Mouse (Mus musculus) forebrain, embryonic 12.5 days (tissue): ENCODE data around the gene Neurod2. TPM values are rescaled to one million over a fixed set of nuclear protein-coding genes. Genes with fewer than 3 reads are reported as not detected.

Experiments used
- ATAC-seq: fragments of 200-750 bp; cut with Nextera tagmentation; 2 replicates; pipeline ENCODE4 v1.8.0; 2017; ENCODE audit warnings: moderate TSS enrichment; ENCODE audit not compliant: low FRiP score
- H3K27ac ChIP-seq: fragments of 300-500 bp; sonication (generic); 2 replicates; pipeline ENCODE4 v1.5.1; 2016; ENCODE audit warnings: mild to moderate bottlenecking
- H3K27me3 ChIP-seq: fragments of 300-500 bp; sonication (generic); 2 replicates; pipeline ENCODE4 v1.6.1; 2016; ENCODE audit warnings: mild to moderate bottlenecking
- H3K36me3 ChIP-seq: fragments of 300-500 bp; sonication (generic); replicated peaks from 2 replicates; pipeline ENCODE4 v1.6.1; 2016; ENCODE audit warnings: mild to moderate bottlenecking
- H3K4me1 ChIP-seq: fragments of 300-500 bp; sonication (generic); 2 replicates; pipeline ENCODE4 v1.6.1; 2016
- H3K4me2 ChIP-seq: fragments of 300-500 bp; sonication (generic); 2 replicates; pipeline ENCODE4 v1.6.1; 2016; ENCODE audit warnings: mild to moderate bottlenecking, moderate library complexity
- H3K4me3 ChIP-seq: fragments of 300-500 bp; sonication (generic); replicated peaks from 2 replicates; pipeline ENCODE4 v1.5.1; 2016; ENCODE audit warnings: mild to moderate bottlenecking
- H3K9ac ChIP-seq: fragments of 300-500 bp; sonication (generic); 2 replicates; pipeline ENCODE4 v1.6.1; 2016; ENCODE audit warnings: mild to moderate bottlenecking
- H3K9me3 ChIP-seq: fragments of 300-500 bp; sonication (generic); 2 replicates; pipeline ENCODE4 v1.6.1; 2016
- WGBS: fragments of 180-500 bp; shearing (Covaris S2); methylation state at CpG from one replicate; pipeline ENCODE4 v1.1.7; 2016; 5-methylcytosine and 5-hydroxymethylcytosine counted together
- polyA plus RNA-seq: library from polyadenylated mRNA; unstranded; fragments of >200 nt; fragmentation: Nextera tagmentation; extraction: Ambion mirVana; gene quantifications from 2 replicates; pipeline ENCODE4 v1.2.1, GENCODE M21; 2016

Neurod2 gene
- polyA plus RNA-seq, 1 experiment from 2014 or later = 20.5 TPM

DNA sequence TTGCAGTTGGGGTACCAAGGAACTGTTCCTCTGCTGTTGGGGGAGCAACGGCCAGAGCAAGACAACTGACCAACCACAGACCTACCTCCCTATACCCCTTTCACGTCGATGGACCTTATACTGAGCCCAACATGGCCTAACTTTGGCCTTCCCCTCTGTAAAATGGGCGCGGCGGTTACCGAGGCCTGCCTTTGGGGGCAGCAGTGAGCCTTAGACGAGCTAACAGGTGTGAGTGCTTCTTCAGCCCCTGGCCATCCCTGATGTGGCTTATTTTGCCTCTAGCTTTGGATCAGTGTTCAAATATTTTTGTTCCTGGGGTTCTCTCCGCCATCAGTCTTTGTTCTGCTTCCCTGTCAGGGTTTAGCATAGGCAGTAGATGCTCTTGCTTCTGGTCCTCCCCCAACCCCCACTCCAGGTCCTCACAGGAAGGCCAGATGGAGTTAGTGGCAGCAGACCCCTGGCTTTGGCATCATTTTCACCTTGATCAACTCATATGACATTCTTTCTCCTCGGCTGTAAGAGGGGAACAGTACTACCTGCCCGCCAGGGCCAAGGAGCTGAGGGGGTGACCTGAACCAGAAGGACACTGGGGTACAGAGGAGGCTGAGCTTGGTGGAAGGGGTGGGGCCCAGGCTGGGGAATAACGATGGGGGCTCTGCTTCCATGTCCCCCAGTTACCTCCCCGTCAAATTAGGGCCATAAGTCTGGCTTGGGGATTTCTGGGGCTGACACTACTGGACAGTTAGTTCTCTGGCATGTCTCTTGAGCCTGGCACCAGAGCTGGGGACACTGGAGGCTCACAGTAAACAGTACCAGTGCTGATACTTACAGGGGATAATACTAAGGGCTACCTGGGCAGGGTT lies 7.0 kb upstream of the Neurod2 start:
- no peaks in the 10 kb centered on the region for H3K9me3 ChIP-seq
- WGBS = 18% methylated on average over 13 of the region's 13 CpGs
- no peak overlapping the region for H3K9ac ChIP-seq
- H3K4me2 ChIP-seq = no peak overlapping the region
- peaks cover 46% of the 10 kb centered on the region for H3K4me1 ChIP-seq
- no peak overlapping the region for H3K27ac ChIP-seq
- H3K36me3 ChIP-seq = no peaks in the 10 kb centered on the region
- ATAC-seq = no peak
- H3K4me3 ChIP-seq = no peak overlapping the region
- H3K27me3 ChIP-seq = peaks cover 99% of the 10 kb centered on the region

DNA sequence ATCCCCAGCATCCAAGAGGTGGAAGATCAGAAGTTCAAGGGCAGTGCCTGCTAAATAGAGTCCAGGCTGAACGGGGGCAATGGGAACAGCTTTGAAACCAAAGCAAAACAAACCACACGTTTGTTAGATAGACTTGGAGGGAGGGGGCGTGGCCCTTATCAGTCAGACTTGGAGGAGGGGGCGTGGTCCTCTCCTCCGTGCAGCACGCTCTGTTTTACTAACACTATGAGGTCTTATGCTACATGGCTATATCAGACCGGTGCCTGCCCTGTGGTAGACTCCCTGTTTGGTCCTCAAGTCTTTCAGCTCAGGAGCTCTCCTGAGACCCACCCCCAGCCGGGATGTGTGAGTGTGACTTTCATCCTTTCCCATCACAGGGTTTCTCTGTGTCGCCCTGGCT lies 5.8 kb upstream of the Neurod2 start:
- no peak overlapping the region for H3K9ac ChIP-seq
- no peak for ATAC-seq
- H3K4me1 ChIP-seq = peaks cover 45% of the 10 kb centered on the region
- 3% methylated on average over 9 of the region's 9 CpGs for WGBS
- no peaks in the 10 kb centered on the region for H3K36me3 ChIP-seq
- H3K4me3 ChIP-seq = no peak overlapping the region
- H3K4me2 ChIP-seq = no peak overlapping the region
- peaks cover 100% of the 10 kb centered on the region for H3K27me3 ChIP-seq
- H3K9me3 ChIP-seq = no peaks in the 10 kb centered on the region
- H3K27ac ChIP-seq = no peak overlapping the region

DNA sequence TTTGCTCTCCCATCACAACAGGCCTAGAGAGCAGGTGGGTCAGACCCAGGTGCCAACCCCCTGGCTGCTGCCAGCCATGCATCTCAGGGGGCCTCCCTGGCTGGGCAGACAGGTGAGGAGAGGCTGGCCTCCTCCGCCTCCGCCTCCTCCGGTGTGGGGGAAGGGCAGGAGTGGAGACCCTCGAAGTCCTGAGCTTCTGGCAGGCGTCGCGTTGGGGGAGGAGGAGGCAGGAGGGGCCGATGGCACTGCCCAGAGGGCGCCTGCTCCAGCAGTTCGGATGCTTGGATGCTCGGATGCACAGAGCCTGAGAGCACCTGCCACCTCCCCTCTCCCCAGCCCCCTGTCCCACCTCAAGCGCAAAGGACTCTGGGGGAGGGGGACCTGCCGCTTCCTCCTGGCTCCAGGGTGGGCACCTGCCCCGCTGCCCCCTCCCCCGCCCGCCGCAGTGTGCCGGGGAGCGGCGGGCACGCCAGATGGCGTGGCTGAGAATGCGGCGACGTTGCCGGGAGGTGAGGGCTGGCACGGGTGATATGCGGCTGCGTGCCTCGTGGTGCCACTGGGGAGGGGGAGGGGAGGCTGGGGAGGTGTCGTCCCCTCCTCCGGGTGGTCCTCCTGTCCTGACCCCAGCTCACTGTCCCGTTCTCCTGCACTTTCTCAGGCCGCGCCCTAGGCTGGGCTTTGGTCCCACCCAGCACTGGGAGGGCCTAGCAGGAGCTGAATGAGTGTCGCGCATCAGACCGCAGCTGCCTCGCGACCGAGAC lies 4.7 kb upstream of the Neurod2 start:
- ATAC-seq = peak; percentile 40
- Histone ChIP-seq H3K9ac (0 out of 2 replicates have a peak overlapping the region, but pooled peaks have one; percentile 27), H3K36me3 (no peaks in the 10 kb centered on the region), H3K27ac (peak overlapping the region; percentile 64), H3K4me1 (peaks cover 40% of the 10 kb centered on the region), H3K4me2 (peak overlapping the region; percentile 53), H3K4me3 (peak overlapping the region; percentile 16), H3K9me3 (no peaks in the 10 kb centered on the region), H3K27me3 (peaks cover 100% of the 10 kb centered on the region)
- 3% methylated on average over 40 of the region's 41 CpGs for WGBS

DNA sequence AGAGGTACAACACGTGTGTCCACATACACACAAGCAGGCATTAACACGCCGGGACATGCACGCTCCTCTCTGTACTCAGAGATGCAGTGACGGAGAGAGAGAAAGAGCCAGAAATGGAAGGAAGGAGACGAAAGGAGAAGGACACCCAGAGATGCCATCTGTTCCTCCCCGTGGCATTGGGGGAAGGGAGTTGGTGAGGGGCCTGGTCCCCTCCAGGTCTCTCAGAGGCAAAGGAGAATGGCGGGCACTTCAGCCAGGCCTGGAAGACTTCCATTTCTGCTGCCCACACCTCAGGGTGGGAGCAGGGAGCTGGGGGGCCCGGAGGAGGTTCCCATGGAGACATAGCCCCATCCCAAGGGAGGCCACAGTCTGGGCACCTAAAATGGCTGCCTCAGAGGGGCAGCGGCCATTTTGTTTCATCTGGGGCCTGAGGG lies 3.8 kb upstream of the Neurod2 start:
- 79% methylated on average over 10 of the region's 10 CpGs for WGBS
- Histone ChIP-seq H3K4me1 (peaks cover 39% of the 10 kb centered on the region), H3K36me3 (no peaks in the 10 kb centered on the region), H3K4me2 (no peak overlapping the region), H3K9ac (peak overlapping the region; percentile 12; the same call in 1 of the 2 replicates), H3K9me3 (no peaks in the 10 kb centered on the region), H3K4me3 (no peak overlapping the region), H3K27me3 (peaks cover 100% of the 10 kb centered on the region), H3K27ac (peak overlapping the region; percentile 64; the same call in 1 of the 2 replicates)
- no peak for ATAC-seq

DNA sequence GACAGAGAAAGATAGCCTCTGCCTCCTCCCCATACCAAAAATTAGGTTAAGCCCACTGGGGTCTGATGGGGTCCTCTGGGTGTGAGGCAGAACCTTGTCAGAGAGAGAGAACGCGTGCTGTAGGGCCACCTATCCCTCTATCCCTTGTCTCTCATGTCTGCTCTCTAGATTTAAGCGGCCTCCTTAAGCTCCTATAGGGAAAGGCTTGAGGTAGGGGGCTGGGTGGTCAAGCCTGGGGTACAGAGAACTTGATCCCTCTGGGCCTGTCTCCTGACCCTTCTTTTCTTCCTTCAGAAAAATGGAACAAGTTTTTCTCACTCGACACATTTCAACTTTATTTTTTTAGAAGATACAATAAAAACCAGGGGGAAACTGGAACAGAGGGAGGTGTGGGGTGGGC lies 3.4 kb upstream of the Neurod2 start:
- Histone ChIP-seq H3K9me3 (no peaks in the 10 kb centered on the region), H3K9ac (0 out of 2 replicates have a peak overlapping the region, but pooled peaks have one; percentile 12), H3K36me3 (no peaks in the 10 kb centered on the region), H3K27ac (peak overlapping the region; percentile 64; the same call in 1 of the 2 replicates), H3K4me3 (no peak overlapping the region), H3K4me1 (peaks cover 39% of the 10 kb centered on the region), H3K27me3 (peaks cover 100% of the 10 kb centered on the region), H3K4me2 (no peak overlapping the region)
- no peak for ATAC-seq
- WGBS = 77% methylated on average over 4 of the region's 4 CpGs

DNA sequence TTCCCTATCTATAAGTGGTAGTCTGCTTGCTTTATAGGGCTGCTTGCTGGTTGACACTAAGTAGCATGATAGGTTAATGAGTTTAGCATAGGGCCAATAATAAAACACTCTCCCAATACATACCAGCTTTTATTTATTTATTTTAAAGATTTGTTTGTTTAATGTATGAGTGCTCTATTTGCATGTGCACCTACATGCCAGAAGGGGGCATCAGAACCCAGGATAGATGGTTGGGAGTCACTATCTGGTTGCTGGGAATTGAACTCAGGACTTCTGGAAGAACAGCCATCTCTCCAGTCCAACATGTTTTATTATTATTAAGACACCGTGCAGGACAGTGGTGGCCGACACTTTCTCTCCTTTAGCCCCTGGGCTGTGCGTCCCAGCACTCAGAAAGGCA lies 2.7 kb upstream of the Neurod2 start:
- peaks cover 46% of the 10 kb centered on the region for H3K4me1 ChIP-seq
- H3K27ac ChIP-seq = no peak overlapping the region
- no peak for ATAC-seq
- H3K9me3 ChIP-seq = no peaks in the 10 kb centered on the region
- no peak overlapping the region for H3K9ac ChIP-seq
- H3K27me3 ChIP-seq = peaks cover 100% of the 10 kb centered on the region
- no peaks in the 10 kb centered on the region for H3K36me3 ChIP-seq
- H3K4me3 ChIP-seq = no peak overlapping the region
- H3K4me2 ChIP-seq = no peak overlapping the region
- WGBS = 82% methylated on average over 3 of the region's 3 CpGs

DNA sequence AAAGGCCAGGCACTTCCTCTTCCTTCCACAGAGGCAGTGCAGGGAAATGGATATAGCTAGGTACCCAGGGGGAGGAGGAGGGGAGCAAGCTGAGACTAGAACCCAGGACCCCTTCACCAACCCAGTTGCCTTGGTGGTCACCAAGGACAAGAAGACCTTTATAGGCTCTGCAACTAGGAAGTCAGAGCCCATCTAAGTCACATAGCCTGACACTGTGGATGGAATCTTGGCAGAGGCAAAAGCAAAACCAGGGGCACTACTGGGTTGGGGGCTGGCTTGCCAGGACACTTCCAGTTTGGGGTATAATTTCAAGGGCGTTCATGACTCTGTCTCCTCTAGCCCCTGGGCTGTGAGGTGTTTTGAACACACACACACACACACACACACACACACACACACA lies 2.0 kb upstream of the Neurod2 start:
- no peak overlapping the region for H3K4me3 ChIP-seq
- H3K4me2 ChIP-seq = no peak overlapping the region
- H3K4me1 ChIP-seq = peaks cover 51% of the 10 kb centered on the region
- H3K27ac ChIP-seq = no peak overlapping the region
- H3K36me3 ChIP-seq = no peaks in the 10 kb centered on the region
- peaks cover 100% of the 10 kb centered on the region for H3K27me3 ChIP-seq
- H3K9ac ChIP-seq = no peak overlapping the region
- ATAC-seq = no peak
- no peaks in the 10 kb centered on the region for H3K9me3 ChIP-seq
- 75% methylated on average over 1 of the region's 1 CpGs for WGBS

DNA sequence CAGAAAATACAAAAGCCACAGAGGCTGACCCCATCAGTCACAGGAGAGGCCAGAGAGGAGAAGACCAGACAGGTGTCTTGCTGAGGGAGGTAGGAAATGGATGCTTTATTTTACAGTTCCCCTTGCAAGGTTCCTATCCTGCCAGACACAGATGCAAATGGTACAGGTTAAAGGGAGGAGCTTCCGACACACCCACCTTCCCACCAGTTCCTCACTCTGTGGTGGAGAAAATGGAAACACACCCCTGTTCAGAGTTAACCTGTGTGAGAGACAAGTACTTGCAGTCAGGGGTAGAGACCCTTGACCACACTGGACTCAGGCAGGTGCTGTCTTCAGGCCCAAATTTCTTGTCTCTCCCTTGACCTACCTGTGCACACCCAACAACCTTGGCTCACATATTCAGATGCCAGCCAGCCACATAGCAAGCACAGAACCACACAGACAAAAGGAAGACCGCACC lies 1.3 kb upstream of the Neurod2 start:
- ATAC-seq = no peak
- H3K27me3 ChIP-seq = peaks cover 98% of the 10 kb centered on the region
- H3K4me2 ChIP-seq = no peak overlapping the region
- peak overlapping the region; percentile 76; the same call in 1 of the 2 replicates for H3K27ac ChIP-seq
- H3K4me1 ChIP-seq = peaks cover 51% of the 10 kb centered on the region
- H3K4me3 ChIP-seq = no peak overlapping the region
- H3K9me3 ChIP-seq = no peaks in the 10 kb centered on the region
- no peaks in the 10 kb centered on the region for H3K36me3 ChIP-seq
- H3K9ac ChIP-seq = no peak overlapping the region
- 53% methylated on average over 2 of the region's 2 CpGs for WGBS

DNA sequence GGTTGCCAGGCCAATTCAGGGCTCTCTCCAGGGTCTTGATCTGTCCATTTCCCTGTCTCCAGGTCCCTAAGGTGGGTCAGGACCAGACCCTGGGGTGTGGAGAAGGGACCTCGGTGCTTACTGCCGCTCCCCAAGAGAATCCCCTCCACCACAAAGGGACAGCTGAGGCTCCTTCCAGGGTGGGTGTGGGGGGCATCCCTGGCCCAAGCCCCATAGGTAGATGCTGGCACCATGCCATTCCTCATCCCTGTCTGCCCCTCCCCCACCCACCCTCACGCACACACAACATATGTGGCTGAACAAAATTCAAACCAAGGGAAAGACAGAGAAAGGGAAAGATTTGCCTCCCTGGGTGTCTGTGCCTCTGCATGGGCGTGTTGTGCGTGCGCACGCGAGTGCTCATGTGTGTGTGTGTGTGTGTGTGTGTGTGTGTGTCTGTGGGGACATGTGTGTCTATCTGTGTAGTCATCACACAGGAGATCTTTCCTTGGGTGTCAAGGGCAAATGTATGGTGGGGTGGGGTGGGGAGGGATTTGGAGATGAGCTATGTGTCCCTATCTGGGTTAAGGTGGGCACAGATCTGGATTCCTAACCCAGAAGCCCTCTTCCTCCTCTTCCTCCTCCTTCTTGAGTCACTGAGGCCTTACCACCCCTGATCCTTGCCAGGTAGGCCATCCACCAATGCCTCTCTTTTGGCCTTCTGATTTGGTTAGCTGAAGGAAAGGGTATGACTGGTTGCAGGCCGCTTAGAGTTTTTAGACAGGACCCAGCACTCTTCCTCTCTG lies 704 bp upstream of the Neurod2 start:
- H3K4me1 ChIP-seq = peaks cover 51% of the 10 kb centered on the region
- H3K4me3 ChIP-seq = no peak overlapping the region
- H3K4me2 ChIP-seq = peak overlapping the region; percentile 31
- H3K36me3 ChIP-seq = no peaks in the 10 kb centered on the region
- 26% methylated on average over 9 of the region's 9 CpGs for WGBS
- H3K9me3 ChIP-seq = no peaks in the 10 kb centered on the region
- H3K27me3 ChIP-seq = peaks cover 98% of the 10 kb centered on the region
- peak overlapping the region; percentile 76 for H3K27ac ChIP-seq
- ATAC-seq = no peak
- no peak overlapping the region for H3K9ac ChIP-seq

DNA sequence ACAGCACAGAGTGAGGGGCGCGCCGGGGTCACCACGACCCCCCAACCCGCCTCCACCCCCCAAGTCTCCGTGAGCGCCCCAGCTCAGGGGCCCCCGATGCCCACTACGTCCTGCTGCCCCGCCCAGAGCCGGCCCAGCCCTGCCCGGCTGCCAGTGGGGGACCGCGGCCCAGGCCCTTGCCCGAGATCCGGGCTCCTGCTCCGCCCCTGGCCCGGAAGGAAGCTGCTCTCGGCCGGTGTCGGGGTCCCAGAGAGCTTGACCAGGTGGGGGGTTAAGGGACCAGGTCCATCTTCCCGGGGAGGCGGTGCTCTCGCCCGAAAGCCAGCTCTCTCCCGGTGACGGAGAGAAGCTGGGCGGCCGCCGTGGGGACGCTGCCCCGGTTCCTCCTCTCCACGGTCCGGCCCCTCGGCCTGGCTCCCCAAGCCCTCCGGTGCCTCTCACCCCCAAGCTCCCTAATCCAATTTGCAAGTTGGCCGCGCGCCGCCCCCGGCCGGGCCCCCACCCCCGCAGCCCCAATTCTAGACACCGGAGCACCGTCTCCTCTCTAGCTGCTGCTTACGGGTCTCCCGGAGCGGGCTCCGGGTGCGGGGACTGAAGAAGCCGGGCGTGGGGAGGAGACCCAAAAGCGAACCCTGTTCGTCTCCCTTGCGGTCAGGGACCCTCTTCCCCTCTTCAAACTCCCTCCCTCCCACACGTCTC lies 928 bp downstream of the Neurod2 start:
- WGBS = under 1% methylated on average over 56 of the region's 56 CpGs
- Histone ChIP-seq H3K27me3 (peaks cover 98% of the 10 kb centered on the region), H3K27ac (peak overlapping the region; percentile 77), H3K4me2 (peak overlapping the region; percentile 44), H3K9me3 (no peaks in the 10 kb centered on the region), H3K36me3 (no peaks in the 10 kb centered on the region), H3K9ac (peak overlapping the region; percentile 55), H3K4me1 (peaks cover 35% of the 10 kb centered on the region), H3K4me3 (peak overlapping the region; percentile 43)
- no peak for ATAC-seq

DNA sequence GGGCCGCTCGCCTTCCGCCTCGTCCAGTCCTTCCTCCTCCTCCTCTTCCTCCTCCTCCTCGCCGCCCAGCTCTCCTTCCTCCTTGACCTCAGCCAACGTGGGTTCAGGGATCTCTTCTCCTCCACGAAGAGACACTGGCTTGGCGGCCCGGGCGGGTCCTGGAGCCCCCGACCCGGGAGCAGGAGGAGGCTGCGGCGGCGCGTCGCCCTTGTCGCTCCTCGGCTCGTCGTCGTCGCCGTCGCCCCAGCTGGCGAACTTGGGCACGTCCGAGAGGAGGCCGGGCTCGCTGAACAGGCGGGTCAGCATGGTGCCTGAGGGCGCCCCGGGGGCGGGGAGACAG lies 1.4 kb downstream of the Neurod2 start:
- H3K4me3 ChIP-seq = peak overlapping the region; percentile 43
- H3K27me3 ChIP-seq = peaks cover 98% of the 10 kb centered on the region
- H3K36me3 ChIP-seq = no peaks in the 10 kb centered on the region
- peak overlapping the region; percentile 44 for H3K4me2 ChIP-seq
- 0% methylated on average over 34 of the region's 35 CpGs for WGBS
- H3K9me3 ChIP-seq = no peaks in the 10 kb centered on the region
- H3K27ac ChIP-seq = peak overlapping the region; percentile 77
- H3K9ac ChIP-seq = peak overlapping the region; percentile 55
- H3K4me1 ChIP-seq = peaks cover 30% of the 10 kb centered on the region
- no peak for ATAC-seq
